34 mouse cellular contexts compared by ENCODE assay signal in genomic region chr1:191812949-191813691, GRCm38 (mm10). TPM values are rescaled to one million over a fixed set of nuclear protein-coding genes. Genes with fewer than 3 reads are reported as not detected.
DNase-seq lines count a peak whose midpoint lies in the region; ATAC-seq and TF ChIP-seq lines count a peak whose summit lies in the region.
"Had no signal": no experiment of that assay in that cellular context is flagged by ENCODE, and none has a peak within 500 bp of the region (broad histone marks: within the 10 kb centered on the region; RNA-seq: fewer than 3 reads in every experiment).

No protein-coding gene starts in this region.

- 51% methylated on average over 13 of the region's 13 CpGs for WGBS in liver, postnatal 0 days (ENCODE audit: insufficient replicate concordance)
- 40% methylated on average over 13 of the region's 13 CpGs for WGBS in spleen, adult 2 months

- no peak; the same call in 1 of the 2 replicates for TF ChIP-seq POLR2A in spleen, adult 2 months (IDR thresholded peaks at IDR 0.05; ENCODE audit: low read depth, low read length)

- H3K9ac ChIP-seq in liver, postnatal 0 days (replicated peaks), result no peak overlapping the region
- H3K9ac ChIP-seq: embryonic facial prominence, embryonic 12.5 days; heart, embryonic 12.5 days; hindbrain, embryonic 15.5 days; liver, embryonic 13.5 days; lung, embryonic 14.5 days; midbrain, embryonic 12.5 days; neural tube, embryonic 13.5 days had no signal

- H3K4me3 ChIP-seq in liver, postnatal 0 days (ENCODE audit: low read depth, low read length), result no peak overlapping the region
- H3K4me3 ChIP-seq in spleen, adult 2 months (ENCODE audit: extremely low read depth, insufficient read depth, insufficient read length), result no peak overlapping the region
- H3K4me3 ChIP-seq: embryonic facial prominence, embryonic 12.5 days; heart, adult 2 months; heart, embryonic 12.5 days; hindbrain, embryonic 10.5 days; hindbrain, embryonic 15.5 days; layer of hippocampus, adult 2 months; liver, embryonic 13.5 days; midbrain, embryonic 12.5 days; neural tube, embryonic 13.5 days had no signal

- H3K9me3 ChIP-seq in liver, postnatal 0 days (ENCODE audit: low read length), result no peaks in the 10 kb centered on the region
- H3K9me3 ChIP-seq: embryonic facial prominence, embryonic 12.5 days; heart, embryonic 12.5 days; hindbrain, embryonic 10.5 days; hindbrain, embryonic 15.5 days; liver, embryonic 13.5 days; midbrain, embryonic 12.5 days; neural tube, embryonic 13.5 days had no signal

- H3K27ac ChIP-seq in liver, postnatal 0 days (ENCODE audit: low read depth), result peak overlapping the region; percentile 72
- H3K27ac ChIP-seq in spleen, adult 2 months (ENCODE audit: insufficient read depth, low read length), result peak overlapping the region; percentile 96
- H3K27ac ChIP-seq: embryonic facial prominence, embryonic 12.5 days; heart, adult 2 months; hindbrain, embryonic 10.5 days; hindbrain, embryonic 15.5 days; layer of hippocampus, adult 2 months; liver, embryonic 13.5 days; midbrain, embryonic 12.5 days; neural tube, embryonic 13.5 days; stomach, postnatal 0 days had no signal

- no peaks in the 10 kb centered on the region for H3K27me3 ChIP-seq in liver, postnatal 0 days (ENCODE audit: insufficient read depth, low read length)
- no peaks in the 10 kb centered on the region for H3K27me3 ChIP-seq in spleen, adult 2 months (ENCODE audit: control insufficient read depth, insufficient read depth, low read length)
- no peaks in the 10 kb centered on the region for H3K27me3 ChIP-seq in splenic B cell, adult 2 months (ENCODE audit: control insufficient read depth, insufficient read depth, low read length, poor library complexity, severe bottlenecking)
- H3K27me3 ChIP-seq: embryonic facial prominence, embryonic 12.5 days; heart, embryonic 12.5 days; hindbrain, embryonic 15.5 days; liver, embryonic 13.5 days; midbrain, embryonic 12.5 days; neural tube, embryonic 13.5 days had no signal

- H3K36me3 ChIP-seq in liver, postnatal 0 days (replicated peaks; ENCODE audit: insufficient read depth, low read length), result no peaks in the 10 kb centered on the region
- H3K36me3 ChIP-seq in spleen, adult 2 months (ENCODE audit: control insufficient read depth, insufficient read depth, low read length), result no peaks in the 10 kb centered on the region
- no peaks in the 10 kb centered on the region for H3K36me3 ChIP-seq in splenic B cell, adult 2 months (ENCODE audit: control insufficient read depth, insufficient read depth, low read length, poor library complexity, severe bottlenecking)
- H3K36me3 ChIP-seq: embryonic facial prominence, embryonic 12.5 days; heart, embryonic 12.5 days; hindbrain, embryonic 10.5 days; hindbrain, embryonic 15.5 days; liver, embryonic 13.5 days; midbrain, embryonic 12.5 days; neural tube, embryonic 13.5 days had no signal

- TF ChIP-seq CTCF in liver, postnatal 0 days (IDR thresholded peaks at IDR 0.05; ENCODE audit: low read depth), result no peak
- no peak for TF ChIP-seq CTCF in spleen, adult 2 months (IDR thresholded peaks at IDR 0.05; ENCODE audit: extremely low read depth, insufficient read depth, insufficient read length, insufficient replicate concordance)

- no peak for DNase-seq in liver, postnatal 0 days
- no peak for DNase-seq in liver
- peak; percentile 69 for DNase-seq in spleen, adult 2 months (ENCODE audit: low read depth in 1 of 2, low spot score in 2 of 2)
- peak; percentile 86 for DNase-seq in splenic B cell, adult 2 months (ENCODE audit: low read depth, low spot score)
- no peak for DNase-seq in adipocyte (ENCODE audit: low spot score)
- DNase-seq in frontal cortex, postnatal 25 days (ENCODE audit: low spot score in 2 of 2), result no peak
- no peak for DNase-seq in yolk sac, embryonic 10.5 days (ENCODE audit: low spot score)
- DNase-seq: adrenal gland, adult 2 months; adrenal gland, postnatal 36 days; cerebellum, adult 8-10 months; cerebellum, postnatal 25 days; gastrocnemius, postnatal 25 days; heart, adult 2 months; kidney, adult 11 months; kidney, postnatal 36 days; left cerebral cortex, postnatal 4 days; liver, embryonic 13.5 days; lung, embryonic 14.5 days; lung, postnatal 14 days; retina, postnatal 1 day; right cerebral cortex, postnatal 14 days; thymus, adult 18-20 months; thymus, postnatal 25 days had no signal

- H3K4me1 ChIP-seq in liver, postnatal 0 days (ENCODE audit: insufficient read depth), result peaks cover 2% of the 10 kb centered on the region; the same call in 1 of the 2 replicates
- H3K4me1 ChIP-seq in spleen, adult 2 months (ENCODE audit: control insufficient read depth, insufficient read depth, insufficient read length), result peaks cover 17% of the 10 kb centered on the region; the same call in 1 of the 2 replicates
- H3K4me1 ChIP-seq: embryonic facial prominence, embryonic 12.5 days; heart, embryonic 12.5 days; midbrain, embryonic 12.5 days had no signal

- no peak overlapping the region for H3K4me2 ChIP-seq in liver, postnatal 0 days (ENCODE audit: low read depth, low read length)
- H3K4me2 ChIP-seq: embryonic facial prominence, embryonic 12.5 days; heart, embryonic 12.5 days; hindbrain, embryonic 15.5 days; liver, embryonic 13.5 days; lung, embryonic 14.5 days; midbrain, embryonic 12.5 days; neural tube, embryonic 13.5 days had no signal

- no peak for TF ChIP-seq EP300 in liver, postnatal 0 days (IDR thresholded peaks at IDR 0.05; ENCODE audit: low read depth)

- ATAC-seq in liver, postnatal 0 days, result 0 out of 2 replicates have a peak, but pooled peaks have one; percentile 18
- peak; percentile 28; the same call in 1 of the 2 replicates for ATAC-seq in granulocyte monocyte progenitor cell, adult 5-6 weeks (replicated peaks; ENCODE audit: poor library complexity, severe bottlenecking)
- ATAC-seq: forebrain, embryonic 14.5 days; inflammation-experienced regulatory T-cells, adult 6 months had no signal

RNA-seq across cellular contexts. Expression of gene Nek2, which starts 8.1 kb away (rescaled TPM):
- polyA plus RNA-seq in liver, postnatal 0 days (2015; fragmentation: Nextera tagmentation; extraction: Ambion mirVana), result 13.2 and 14.7 TPM in 2 replicates
- total RNA-seq in granulocyte monocyte progenitor cell, adult 5-6 weeks (2014; fragmentation: Nextera tagmentation), result 6.3 and 7.1 TPM in 2 replicates
- 28.8 and 42.1 TPM in 2 replicates for total RNA-seq in granulocyte monocyte progenitor cell, adult 5-6 weeks (2017)
- polyA plus RNA-seq in spleen, adult 2 months (2012; rRNA removed), result 2.3 and 3.6 TPM in 2 replicates

Comparison
In these comparisons a context has a peak if more than half of its experiments do, and no peak if none do; other contexts are left out.
1. DNase-seq: peak in spleen, adult 2 months (2 of 2) and splenic B cell, adult 2 months (single experiment); none in liver, postnatal 0 days (single experiment), liver (single experiment), adipocyte (single experiment), frontal cortex, postnatal 25 days (0 of 2) and yolk sac, embryonic 10.5 days (single experiment).